Mouse (Mus musculus) left cerebral cortex, adult 8-10 months (tissue): ENCODE data around the gene Sdk2. TPM values are rescaled to one million over a fixed set of nuclear protein-coding genes. Genes with fewer than 3 reads are reported as not detected.

Experiments used
- DNase-seq, 2 experiments: peaks; one replicate each; pipeline ENCODE4 v3.0.0; 2022; ENCODE audit warnings: low spot score in 2 of 2
- total RNA-seq, 4 experiments: library from RNA; stranded (reverse); gene quantifications; 2 replicates each; pipeline ENCODE4 v1.2.4; 2022

The Sdk2 gene
- 10 to 100 TPM; 21.2 to 29.6 (median 25.5) TPM for total RNA-seq

- peak in 1 of 2 experiments; percentile 79 for DNase-seq
These were observed at the start of gene Sdk2 for GRCm38 (mm10) chr11:114066951-114067762. TSS of gene Sdk2 (minus strand) at chr11:114067046.

GRCm38 (mm10) chr11:114115077-114115476 lies 48.2 kb upstream of the Sdk2 start:
- no peak for DNase-seq

GRCm38 (mm10) chr11:114114674-114115073 lies 47.8 kb upstream of the Sdk2 start:
- DNase-seq, result no peak

GRCm38 (mm10) chr11:114110851-114111250 lies 44.0 kb upstream of the Sdk2 start:
- no peak for DNase-seq

- no peak for DNase-seq
These were observed 26.8 kb upstream of the Sdk2 start for GRCm38 (mm10) chr11:114093636-114094035.

GRCm38 (mm10) chr11:114093175-114093574 lies 26.3 kb upstream of the Sdk2 start:
- DNase-seq, result no peak

- DNase-seq, result no peak
These were observed 13.8 kb upstream of the Sdk2 start for GRCm38 (mm10) chr11:114080606-114081005.

- no peak for DNase-seq
These were observed 5.8 kb upstream of the Sdk2 start for GRCm38 (mm10) chr11:114072644-114073043.

GRCm38 (mm10) chr11:114071998-114072397 lies 5.2 kb upstream of the Sdk2 start:
- DNase-seq, result peak in 1 of 2 experiments; percentile 21

GRCm38 (mm10) chr11:114070881-114071280 lies 4.0 kb upstream of the Sdk2 start:
- no peak for DNase-seq

GRCm38 (mm10) chr11:114070131-114070530 lies 3.3 kb upstream of the Sdk2 start:
- peak in 1 of 2 experiments; percentile 52 for DNase-seq

GRCm38 (mm10) chr11:114068390-114068789 lies 1.5 kb upstream of the Sdk2 start:
- peak in 1 of 2 experiments; percentile 20 for DNase-seq

GRCm38 (mm10) chr11:114066098-114066950 lies 522 bp downstream of the Sdk2 start:
- peak in 1 of 2 experiments; percentile 39 for DNase-seq

GRCm38 (mm10) chr11:114065596-114065995 lies 1.2 kb downstream of the Sdk2 start:
- no peak for DNase-seq

GRCm38 (mm10) chr11:114064871-114065388 lies 1.9 kb downstream of the Sdk2 start:
- DNase-seq, result no peak

GRCm38 (mm10) chr11:114061946-114062345 lies 4.9 kb downstream of the Sdk2 start:
- no peak for DNase-seq

GRCm38 (mm10) chr11:114061265-114061664 lies 5.6 kb downstream of the Sdk2 start:
- DNase-seq, result no peak

- DNase-seq, result no peak
These were observed 10.5 kb downstream of the Sdk2 start for GRCm38 (mm10) chr11:114056351-114056750.

GRCm38 (mm10) chr11:114054581-114055315 lies 12.1 kb downstream of the Sdk2 start:
- no peak for DNase-seq

GRCm38 (mm10) chr11:114051361-114051760 lies 15.5 kb downstream of the Sdk2 start:
- DNase-seq, result no peak

GRCm38 (mm10) chr11:114050511-114050910 lies 16.3 kb downstream of the Sdk2 start:
- DNase-seq, result no peak
